Mouse (Mus musculus) lung, postnatal 0 days (tissue): ENCODE measurements around the gene Phpt1.

ENCODE experiments used
- CTCF ChIP-seq: IDR thresholded peaks from 2 replicates; pipeline ENCODE4 v1.5.1; 2016; ENCODE audit warnings: antibody characterized with exemption, mild to moderate bottlenecking
- EP300 ChIP-seq: IDR thresholded peaks from 2 replicates; pipeline ENCODE4 v1.6.1; 2016; ENCODE audit warnings: antibody characterized with exemption, mild to moderate bottlenecking, control low read depth

- no peak for TF ChIP-seq CTCF
- no peak for TF ChIP-seq EP300
These were observed 25.7 kb downstream of the Phpt1 start for GRCm38 (mm10) chr2:25549021-25549991.
